Comparison of ENCODE assay signal across 7 mouse cellular contexts in genomic region chr4:48279498-48280134, GRCm38 (mm10). TPM values are rescaled to one million over a fixed set of nuclear protein-coding genes. Genes with fewer than 3 reads are reported as not detected.
DNase-seq lines count a peak whose midpoint lies in the region; ATAC-seq and TF ChIP-seq lines count a peak whose summit lies in the region.

TSS of gene Erp44 (minus strand) at chr4:48279558.
TSS of gene Invs (plus strand) at chr4:48279760.

- H3K36me3 ChIP-seq in embryonic facial prominence, embryonic 10.5 days (replicated peaks), result no peaks in the 10 kb centered on the region; the same call in 1 of the 2 replicates
- no peaks in the 10 kb centered on the region for H3K36me3 ChIP-seq in intestine, postnatal 0 days (ENCODE audit: control insufficient read depth, insufficient read depth)
- H3K36me3 ChIP-seq in midbrain, embryonic 12.5 days, result no peaks in the 10 kb centered on the region
- 0 out of 2 replicates have a peak, but pooled peaks cover 2% of the 10 kb centered on the region for H3K36me3 ChIP-seq in small intestine, adult 2 months (ENCODE audit: control insufficient read depth, insufficient read depth, low read length)

- peak within 1 kb of the TSS; percentile 94 for H3K9ac ChIP-seq in intestine, postnatal 0 days (ENCODE audit: low read depth, low read length)
- peak within 1 kb of the TSS; percentile 88 for H3K9ac ChIP-seq in midbrain, embryonic 12.5 days (replicated peaks)

- TF ChIP-seq POLR2A in small intestine, adult 2 months (IDR thresholded peaks at IDR 0.05; ENCODE audit: low read depth, low read length), result peak; percentile 61

- peak; percentile 100 for ATAC-seq in intestine, postnatal 0 days
- peak; percentile 99 for ATAC-seq in midbrain, embryonic 12.5 days (ENCODE audit: low FRiP score, low read depth)

- intact Hi-C loops in left cerebral cortex, postnatal 4 days (cut with DNase I), result no loop called here

- H3K4me2 ChIP-seq in intestine, postnatal 0 days (replicated peaks; ENCODE audit: low read depth), result peak within 1 kb of the TSS; percentile 73
- H3K4me2 ChIP-seq in midbrain, embryonic 12.5 days (replicated peaks), result peak within 1 kb of the TSS; percentile 76

- H3K4me3 ChIP-seq in embryonic facial prominence, embryonic 10.5 days, result peak within 1 kb of the TSS; percentile 89
- H3K4me3 ChIP-seq in intestine, postnatal 0 days (ENCODE audit: low read depth, low read length), result peak within 1 kb of the TSS; percentile 96
- peak within 1 kb of the TSS; percentile 91 for H3K4me3 ChIP-seq in midbrain, embryonic 12.5 days
- H3K4me3 ChIP-seq in small intestine, adult 2 months (ENCODE audit: low read depth, low read length), result peak within 1 kb of the TSS; percentile 86

- peak within 1 kb of the TSS; percentile 96 for H3K27ac ChIP-seq in embryonic facial prominence, embryonic 10.5 days (replicated peaks)
- H3K27ac ChIP-seq in intestine, postnatal 0 days (ENCODE audit: low read depth, low read length), result peak within 1 kb of the TSS; percentile 83
- H3K27ac ChIP-seq in midbrain, embryonic 12.5 days (replicated peaks), result peak within 1 kb of the TSS; percentile 79
- H3K27ac ChIP-seq in small intestine, adult 2 months (ENCODE audit: insufficient read depth, low read depth, low read length), result peak within 1 kb of the TSS; percentile 67

- peak; percentile 93 for DNase-seq in adrenal gland, postnatal 10 days
- DNase-seq in embryonic facial prominence, embryonic 10.5 days (ENCODE audit: low spot score), result peak; percentile 95
- peak; percentile 89 for DNase-seq in gonadal fat pad, adult 2 months (ENCODE audit: low read depth)
- DNase-seq in left cerebral cortex, postnatal 4 days, result peak; percentile 95

- TF ChIP-seq CTCF in intestine, postnatal 0 days (IDR thresholded peaks at IDR 0.05; ENCODE audit: low read depth), result no peak
- TF ChIP-seq CTCF in small intestine, adult 2 months (IDR thresholded peaks at IDR 0.05; ENCODE audit: extremely low read depth, insufficient read length, insufficient replicate concordance, low read depth, low read length), result no peak

- under 1% methylated on average over 41 of the region's 41 CpGs for whole genome bisulfite sequencing in embryonic facial prominence, embryonic 10.5 days
- WGBS in intestine, postnatal 0 days, result under 1% methylated on average over 41 of the region's 41 CpGs
- 0% methylated on average over 41 of the region's 41 CpGs for WGBS in midbrain, embryonic 12.5 days
- under 1% methylated on average over 41 of the region's 41 CpGs for WGBS in small intestine, adult 2 months

- no peaks in the 10 kb centered on the region for H3K9me3 ChIP-seq in embryonic facial prominence, embryonic 10.5 days
- no peaks in the 10 kb centered on the region for H3K9me3 ChIP-seq in intestine, postnatal 0 days (ENCODE audit: control insufficient read depth)
- H3K9me3 ChIP-seq in midbrain, embryonic 12.5 days, result no peaks in the 10 kb centered on the region

- peaks cover 16% of the 10 kb centered on the region for H3K4me1 ChIP-seq in embryonic facial prominence, embryonic 10.5 days
- H3K4me1 ChIP-seq in intestine, postnatal 0 days (replicated peaks; ENCODE audit: control insufficient read depth, insufficient read depth, low read length), result no peaks in the 10 kb centered on the region
- peaks cover 11% of the 10 kb centered on the region for H3K4me1 ChIP-seq in midbrain, embryonic 12.5 days
- peaks cover 3% of the 10 kb centered on the region; the same call in 1 of the 2 replicates for H3K4me1 ChIP-seq in small intestine, adult 2 months (ENCODE audit: control insufficient read depth, insufficient read depth, insufficient read length, low read length)

- no peaks in the 10 kb centered on the region for H3K27me3 ChIP-seq in embryonic facial prominence, embryonic 10.5 days (replicated peaks; ENCODE audit: low read depth, poor library complexity, severe bottlenecking)
- no peaks in the 10 kb centered on the region for H3K27me3 ChIP-seq in intestine, postnatal 0 days (replicated peaks; ENCODE audit: control insufficient read depth, insufficient read depth, low read length)
- no peaks in the 10 kb centered on the region for H3K27me3 ChIP-seq in midbrain, embryonic 12.5 days
- H3K27me3 ChIP-seq in small intestine, adult 2 months (ENCODE audit: control insufficient read depth, insufficient read depth, low read length), result no peaks in the 10 kb centered on the region

RNA-seq across cellular contexts. Expression of gene Erp44, which starts in this region (rescaled TPM):
- total RNA-seq in adrenal gland, postnatal 10 days (2021), result 10 to 100 TPM; 48.7 to 53.9 TPM
- polyA plus RNA-seq in embryonic facial prominence, embryonic 10.5 days (2016; fragmentation: Nextera tagmentation; extraction: Ambion mirVana), result 57.1 and 60.5 TPM in 2 replicates
- polyA plus RNA-seq in gonadal fat pad, adult 2 months (2012; rRNA removed), result 21.6 and 23.0 TPM in 2 replicates
- 75.7 and 78.8 TPM in 2 replicates for polyA plus RNA-seq in intestine, postnatal 0 days (2015; fragmentation: Nextera tagmentation; extraction: Ambion mirVana)
- 10 to 100 TPM; 36.4 to 38.1 TPM for total RNA-seq in left cerebral cortex, postnatal 4 days (2021)
- polyA plus RNA-seq in midbrain, embryonic 12.5 days (2016; fragmentation: Nextera tagmentation; extraction: Ambion mirVana), result 70.7 and 70.9 TPM in 2 replicates
- 3.1 and 6.9 TPM in 2 replicates for polyA plus RNA-seq in small intestine, adult 2 months (2012; rRNA removed)

RNA-seq across cellular contexts. Expression of gene Invs, which starts in this region (rescaled TPM):
- total RNA-seq in adrenal gland, postnatal 10 days (2021), result 1 to 10 TPM; 8.4 to 9.3 TPM
- polyA plus RNA-seq in embryonic facial prominence, embryonic 10.5 days (2016; fragmentation: Nextera tagmentation; extraction: Ambion mirVana), result 9.8 and 10.2 TPM in 2 replicates
- polyA plus RNA-seq in gonadal fat pad, adult 2 months (2012; rRNA removed), result 4.5 and 5.3 TPM in 2 replicates
- polyA plus RNA-seq in intestine, postnatal 0 days (2015; fragmentation: Nextera tagmentation; extraction: Ambion mirVana), result 1.8 and 2.4 TPM in 2 replicates
- total RNA-seq in left cerebral cortex, postnatal 4 days (2021), result 10 to 100 TPM; 14.4 to 14.6 TPM
- polyA plus RNA-seq in midbrain, embryonic 12.5 days (2016; fragmentation: Nextera tagmentation; extraction: Ambion mirVana), result 10.5 and 10.8 TPM in 2 replicates
- polyA plus RNA-seq in small intestine, adult 2 months (2012; rRNA removed), result 1.8 and 2.2 TPM in 2 replicates

Comparison
In these comparisons a context has a peak if more than half of its experiments do, and no peak if none do; other contexts are left out.
1. Peak in every context shown above with its lines: DNase-seq, ATAC-seq, H3K4me3 ChIP-seq and H3K27ac ChIP-seq.